Mouse (Mus musculus) myocyte (in vitro differentiated cells): ENCODE results near the gene Xbp1.
"Not testable (repeated sequence)": the region's sequence is repeated elsewhere in the genome, so short reads cannot be mapped to it uniquely, and the experiment has no call there.

ENCODE experiments used
- E2F4 ChIP-seq: IDR thresholded peaks from one replicate; pipeline ENCODE4 v1.6.1; 2011; ENCODE audit warnings: mild to moderate bottlenecking, control low read depth, moderate library complexity; ENCODE audit not compliant: insufficient read depth
- MAX ChIP-seq: IDR thresholded peaks from one replicate; pipeline ENCODE4 v1.6.1; 2011; ENCODE audit warnings: low read depth, mild to moderate bottlenecking, control low read depth
- MYOD1 ChIP-seq, 3 experiments: IDR thresholded peaks; one replicate each; pipeline ENCODE4 v1.6.1; 2011; ENCODE audit warnings: control low read depth in 2 of 3, low read depth in 2 of 3, mild to moderate bottlenecking in 2 of 3, moderate library complexity in 1 of 3; ENCODE audit not compliant: insufficient read length in 2 of 3, control insufficient read depth in 1 of 3
- POLR2A ChIP-seq: IDR thresholded peaks from one replicate; pipeline ENCODE4 v1.6.1; 2011; ENCODE audit warnings: low read depth, mild to moderate bottlenecking, control low read depth, moderate library complexity; ENCODE audit not compliant: insufficient read length
- TCF12 ChIP-seq: IDR thresholded peaks from one replicate; pipeline ENCODE4 v1.6.1; 2011; ENCODE audit warnings: mild to moderate bottlenecking, control low read depth; ENCODE audit not compliant: poor library complexity, insufficient read depth, severe bottlenecking
- USF1 ChIP-seq: IDR thresholded peaks from one replicate; pipeline ENCODE4 v1.6.1; 2011; ENCODE audit warnings: low read depth, mild to moderate bottlenecking, control low read depth, moderate library complexity

DNA sequence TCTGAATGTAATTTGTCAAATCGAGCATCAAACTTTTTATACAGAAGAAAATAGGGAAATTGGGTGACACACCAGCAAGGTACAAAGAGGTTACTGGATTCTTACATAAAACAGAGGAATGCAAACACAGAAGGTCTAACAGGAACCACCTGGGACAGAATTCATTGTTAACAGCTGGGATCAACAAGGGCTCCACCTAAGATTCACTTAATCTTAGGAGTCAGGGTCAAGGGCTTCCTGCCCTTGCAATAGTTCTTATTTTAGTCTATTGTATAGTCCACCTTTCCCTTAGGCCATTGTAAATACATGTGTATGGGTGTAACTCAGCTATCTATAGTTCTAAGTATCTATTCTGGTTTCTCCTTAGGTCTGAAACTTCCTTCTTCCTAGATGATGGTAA lies 24.2 kb downstream of the Xbp1 start:
- not testable (repeated sequence) for TF ChIP-seq POLR2A; MAX; MYOD1 (IDR thresholded peaks at IDR 0.05; ENCODE audit: control insufficient read depth in 1 of 3, insufficient read length in 2 of 3, low read depth in 2 of 3); USF1; TCF12; E2F4
